Mouse (Mus musculus) kidney, adult 2 months (tissue): ENCODE measurements around the gene Sox6.

Experiments
- CTCF ChIP-seq: fragments of 200-500 bp; conservative IDR thresholded peaks from 2 replicates; pipeline ENCODE4 v1.5.1; 2011; ENCODE audit warnings: low read depth, mild to moderate bottlenecking, control low read depth, low read length, moderate library complexity, mixed read lengths; ENCODE audit not compliant: insufficient read depth, insufficient read length
- POLR2A ChIP-seq: fragments of 200-500 bp; IDR thresholded peaks from one replicate; pipeline ENCODE4 v1.6.1; 2011; ENCODE audit warnings: low read depth, low read length, control low read depth

DNA sequence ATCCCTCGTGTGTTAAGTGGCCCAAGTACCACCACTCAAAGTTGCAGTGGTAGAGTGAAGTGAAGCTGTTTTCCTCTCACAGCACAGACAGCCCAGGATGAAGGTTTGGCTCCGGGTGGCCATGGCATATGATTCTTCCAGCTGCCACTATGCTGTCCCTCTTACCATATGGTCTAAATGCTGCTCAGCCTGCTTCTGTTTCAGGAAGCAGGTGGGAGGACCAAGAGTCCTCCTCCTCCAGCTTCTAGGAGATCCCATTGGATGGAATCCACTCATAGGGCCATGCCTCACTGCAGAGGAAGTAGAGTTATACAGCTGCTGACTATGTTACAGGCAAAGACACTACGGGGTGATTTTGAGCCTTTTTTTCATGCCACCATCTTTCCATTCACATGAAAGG is 591.5 kb downstream of the Sox6 start:
- no peak for TF ChIP-seq POLR2A
- TF ChIP-seq CTCF = no peak
